Mouse (Mus musculus) heart, postnatal 0 days (tissue): Measurements from ENCODE around the gene Exosc9.

Experiments
- CTCF ChIP-seq: IDR thresholded peaks from 2 replicates; pipeline ENCODE4 v1.5.1; 2016; ENCODE audit warnings: antibody characterized with exemption, control low read depth, low read depth
- EP300 ChIP-seq: IDR thresholded peaks from 2 replicates; pipeline ENCODE4 v1.6.1; 2016; ENCODE audit warnings: antibody characterized with exemption, low read depth

GRCm38 (mm10) chr3:36511491-36511890, 40.9 kb upstream of the Exosc9 start:
- TF ChIP-seq EP300 (no peak), CTCF (no peak)
